Mouse (Mus musculus): ENCODE results near the gene Rad54l. TPM values are rescaled to one million over a fixed set of nuclear protein-coding genes. Genes with fewer than 3 reads are reported as not detected.

The Rad54l gene
- polyA plus RNA-seq, 1 experiment from 2014 or later, result 20.7 TPM

GRCm38 (mm10) chr4:116143891-116144717, 20.6 kb upstream of the Rad54l start:
- under 1% methylated on average over 32 of the region's 47 CpGs for WGBS

DNA sequence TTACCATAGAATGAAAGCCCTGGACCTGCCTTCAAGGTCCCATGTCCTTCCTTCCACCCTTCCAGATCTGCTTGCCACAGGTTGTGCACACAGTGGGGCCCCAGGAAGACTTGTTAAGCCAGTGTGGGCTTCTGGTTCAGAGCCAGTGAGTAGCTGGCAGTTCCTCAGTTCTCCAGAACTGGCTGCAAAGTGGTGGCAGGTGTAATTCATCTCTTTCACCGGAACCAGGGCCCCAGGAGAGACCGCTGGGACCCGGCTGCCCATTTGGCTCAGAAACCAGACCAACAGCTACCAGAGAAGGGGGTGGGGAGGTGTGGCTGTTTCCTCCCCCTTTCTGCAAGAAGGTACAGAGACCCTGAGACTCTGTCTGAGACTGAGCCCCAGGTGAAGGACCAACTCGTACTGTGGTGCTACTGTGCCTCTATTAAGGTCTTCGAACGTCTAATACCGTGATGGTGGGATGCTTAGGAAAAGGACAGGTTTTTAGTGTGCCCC, 19.9 kb upstream of the Rad54l start:
- Histone ChIP-seq H3K9ac (ENCODE audit: low read depth, low read length) (peak overlapping the region; percentile 72; the same call in 1 of the 2 replicates), H3K9me3 (ENCODE audit: control insufficient read depth, low read length) (no peaks in the 10 kb centered on the region), H3K4me1 (ENCODE audit: control insufficient read depth, insufficient read depth, low read length) (no peaks in the 10 kb centered on the region), H3K4me3 (ENCODE audit: low read depth, low read length) (peak overlapping the region; percentile 61), H3K27ac (replicated peaks; ENCODE audit: low read depth, low read length) (no peak overlapping the region), H3K36me3 (ENCODE audit: control insufficient read depth, insufficient read depth, low read length) (no peaks in the 10 kb centered on the region), H3K4me2 (ENCODE audit: low read depth, low read length) (peak overlapping the region; percentile 90), H3K27me3 (replicated peaks; ENCODE audit: control insufficient read depth, insufficient read depth, low read length) (no peaks in the 10 kb centered on the region)
- 10% methylated on average over 7 of the region's 7 CpGs for WGBS
- ATAC-seq (ENCODE audit: low read depth) (no peak), DNase-seq (ENCODE audit: low spot score) (no peak)

More at GRCm38 (mm10) chr4:116143891-116144717, 20.6 kb upstream of the Rad54l start:
- peak; percentile 76 for DNase-seq (ENCODE audit: low spot score)
- no peak overlapping the region for H3K27ac ChIP-seq (replicated peaks; ENCODE audit: low read depth, low read length)
- ATAC-seq (ENCODE audit: low read depth), result peak; percentile 82
- H3K9me3 ChIP-seq (ENCODE audit: control insufficient read depth, low read length), result no peaks in the 10 kb centered on the region
- H3K4me2 ChIP-seq (ENCODE audit: low read depth, low read length), result peak overlapping the region; percentile 90
- H3K9ac ChIP-seq (ENCODE audit: low read depth, low read length), result peak overlapping the region; percentile 72
- no peaks in the 10 kb centered on the region for H3K36me3 ChIP-seq (ENCODE audit: control insufficient read depth, insufficient read depth, low read length)
- no peaks in the 10 kb centered on the region for H3K4me1 ChIP-seq (ENCODE audit: control insufficient read depth, insufficient read depth, low read length)
- no peaks in the 10 kb centered on the region for H3K27me3 ChIP-seq (replicated peaks; ENCODE audit: control insufficient read depth, insufficient read depth, low read length)
- peak overlapping the region; percentile 61 for H3K4me3 ChIP-seq (ENCODE audit: low read depth, low read length)

DNA sequence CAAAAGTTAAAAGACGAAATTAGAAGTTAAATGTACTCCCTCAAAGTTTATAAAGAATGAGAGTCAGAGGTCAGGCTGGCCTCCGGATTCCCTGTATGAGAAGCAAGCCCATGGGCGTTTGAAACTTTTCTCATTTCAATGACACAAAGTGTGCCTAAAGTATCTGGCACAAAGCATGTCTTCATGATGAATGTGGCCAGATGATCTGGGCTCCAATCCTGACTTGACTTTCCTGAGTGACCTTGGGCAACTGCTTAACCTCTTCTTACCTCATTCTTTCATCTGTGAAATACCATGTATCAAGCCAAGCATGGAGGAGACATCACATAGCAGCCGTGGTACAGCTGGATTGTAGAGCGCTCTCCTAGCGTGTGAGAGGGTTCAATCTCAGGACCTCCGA, 18.8 kb upstream of the Rad54l start:
- no peak for DNase-seq (ENCODE audit: low spot score)
- Histone ChIP-seq H3K4me2 (ENCODE audit: low read depth, low read length) (no peak overlapping the region), H3K9ac (ENCODE audit: low read depth, low read length) (no peak overlapping the region), H3K9me3 (ENCODE audit: control insufficient read depth, low read length) (no peaks in the 10 kb centered on the region), H3K4me3 (ENCODE audit: low read depth, low read length) (no peak overlapping the region), H3K27me3 (replicated peaks; ENCODE audit: control insufficient read depth, insufficient read depth, low read length) (no peaks in the 10 kb centered on the region), H3K4me1 (ENCODE audit: control insufficient read depth, insufficient read depth, low read length) (no peaks in the 10 kb centered on the region), H3K36me3 (ENCODE audit: control insufficient read depth, insufficient read depth, low read length) (no peaks in the 10 kb centered on the region), H3K27ac (replicated peaks; ENCODE audit: low read depth, low read length) (no peak overlapping the region)
- ATAC-seq (ENCODE audit: low read depth), result no peak
- 79% methylated on average over 7 of the region's 7 CpGs for WGBS

- Histone ChIP-seq H3K27ac (replicated peaks; ENCODE audit: low read depth, low read length) (no peak overlapping the region), H3K4me3 (ENCODE audit: low read depth, low read length) (no peak overlapping the region), H3K36me3 (ENCODE audit: control insufficient read depth, insufficient read depth, low read length) (no peaks in the 10 kb centered on the region), H3K9me3 (ENCODE audit: control insufficient read depth, low read length) (no peaks in the 10 kb centered on the region), H3K4me1 (ENCODE audit: control insufficient read depth, insufficient read depth, low read length) (no peaks in the 10 kb centered on the region), H3K4me2 (ENCODE audit: low read depth, low read length) (no peak overlapping the region), H3K27me3 (replicated peaks; ENCODE audit: control insufficient read depth, insufficient read depth, low read length) (no peaks in the 10 kb centered on the region), H3K9ac (ENCODE audit: low read depth, low read length) (no peak overlapping the region)
- ATAC-seq (ENCODE audit: low read depth), result no peak
- no peak for DNase-seq (ENCODE audit: low spot score)
- 69% methylated on average over 1 of the region's 1 CpGs for WGBS
Measured at GRCm38 (mm10) chr4:116141736-116142135, 18.2 kb upstream of the Rad54l start.

DNA sequence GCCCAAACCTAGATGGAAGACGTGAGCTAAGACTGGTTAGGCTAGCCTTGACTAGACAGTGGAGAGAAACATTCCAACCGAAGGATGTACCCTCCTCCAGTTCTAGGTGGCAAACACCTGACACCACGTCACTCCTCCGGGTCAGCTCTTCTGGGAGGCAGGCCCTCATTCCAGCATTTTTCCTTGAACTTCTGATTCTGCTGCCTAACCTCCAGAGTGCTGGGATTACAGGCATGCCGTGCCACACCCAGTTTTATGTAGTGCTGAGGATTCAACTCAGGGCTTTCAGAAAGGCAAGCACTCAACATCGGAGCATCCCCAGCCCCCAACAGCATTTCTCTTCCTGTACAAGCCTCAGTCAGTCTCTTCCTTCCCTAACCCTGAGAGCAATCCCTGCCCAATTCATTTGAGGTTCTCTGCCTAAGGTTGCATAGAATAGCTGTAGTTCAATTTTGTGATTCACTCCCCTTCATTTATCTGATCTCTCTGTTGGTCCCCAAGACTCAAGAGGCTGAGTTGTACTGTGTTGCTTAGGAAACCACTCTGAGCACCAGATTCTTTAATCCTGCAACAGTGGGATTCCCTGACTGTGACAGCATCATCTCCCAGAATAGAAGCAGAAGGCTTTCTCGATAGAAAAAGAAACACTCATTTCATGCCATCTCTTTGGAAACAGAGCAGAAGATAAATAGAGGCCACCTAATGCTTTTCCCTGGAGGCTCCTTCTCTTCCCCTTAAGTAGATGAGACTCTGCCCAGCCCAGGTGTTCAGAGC, 17.5 kb upstream of the Rad54l start:
- DNase-seq (ENCODE audit: low spot score) (no peak), ATAC-seq (ENCODE audit: low read depth) (no peak)
- Histone ChIP-seq H3K4me3 (ENCODE audit: low read depth, low read length) (no peak overlapping the region), H3K36me3 (ENCODE audit: control insufficient read depth, insufficient read depth, low read length) (no peaks in the 10 kb centered on the region), H3K27ac (replicated peaks; ENCODE audit: low read depth, low read length) (no peak overlapping the region), H3K9me3 (ENCODE audit: control insufficient read depth, low read length) (no peaks in the 10 kb centered on the region), H3K4me1 (ENCODE audit: control insufficient read depth, insufficient read depth, low read length) (no peaks in the 10 kb centered on the region), H3K9ac (ENCODE audit: low read depth, low read length) (no peak overlapping the region), H3K27me3 (replicated peaks; ENCODE audit: control insufficient read depth, insufficient read depth, low read length) (no peaks in the 10 kb centered on the region), H3K4me2 (ENCODE audit: low read depth, low read length) (no peak overlapping the region)
- WGBS, result 76% methylated on average over 7 of the region's 7 CpGs

DNA sequence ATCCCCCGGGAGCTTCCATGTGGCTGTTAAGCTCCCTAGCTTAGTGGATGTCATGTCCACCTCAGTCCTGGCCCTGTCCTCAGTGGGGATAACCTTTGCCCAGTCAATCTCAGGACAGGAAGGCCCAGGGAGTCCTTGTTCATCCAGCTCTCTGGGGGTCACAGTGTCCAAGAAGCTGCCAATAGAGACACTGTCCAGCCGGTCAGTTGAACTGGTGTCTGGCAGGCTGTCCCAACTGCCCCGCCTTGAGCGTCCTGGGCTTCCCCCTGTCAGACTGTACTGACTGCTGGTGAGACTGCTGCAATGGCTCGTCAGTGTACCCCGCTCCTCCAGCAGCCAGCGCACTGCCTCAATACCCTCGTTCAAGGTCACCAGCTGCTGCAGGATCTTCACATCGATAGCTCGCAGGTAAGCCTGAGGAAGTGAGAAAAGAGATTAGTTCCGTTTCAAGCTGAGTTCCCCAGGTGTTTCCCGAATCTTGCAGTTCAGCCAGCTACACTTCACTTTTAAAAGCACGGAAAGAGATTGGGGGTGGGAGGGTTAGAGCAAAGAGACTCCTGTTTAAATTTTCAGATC, 14.0 kb upstream of the Rad54l start:
- DNase-seq (ENCODE audit: low spot score), result no peak
- 42% methylated on average over 13 of the region's 13 CpGs for WGBS
- no peak overlapping the region for H3K27ac ChIP-seq (replicated peaks; ENCODE audit: low read depth, low read length)

GRCm38 (mm10) chr4:116134990-116135389, 11.5 kb upstream of the Rad54l start:
- DNase-seq (ENCODE audit: low spot score) (peak; percentile 81), ATAC-seq (ENCODE audit: low read depth) (no peak)
- Histone ChIP-seq H3K9ac (ENCODE audit: low read depth, low read length) (no peak overlapping the region), H3K9me3 (ENCODE audit: control insufficient read depth, low read length) (no peaks in the 10 kb centered on the region), H3K27me3 (replicated peaks; ENCODE audit: control insufficient read depth, insufficient read depth, low read length) (no peaks in the 10 kb centered on the region), H3K36me3 (ENCODE audit: control insufficient read depth, insufficient read depth, low read length) (no peaks in the 10 kb centered on the region), H3K4me1 (ENCODE audit: control insufficient read depth, insufficient read depth, low read length) (no peaks in the 10 kb centered on the region), H3K27ac (replicated peaks; ENCODE audit: low read depth, low read length) (no peak overlapping the region), H3K4me3 (ENCODE audit: low read depth, low read length) (no peak overlapping the region), H3K4me2 (ENCODE audit: low read depth, low read length) (no peak overlapping the region)
- 22% methylated on average over 2 of the region's 2 CpGs for WGBS

More for the DNA sequence above, 14.0 kb upstream of the Rad54l start:
- H3K9ac ChIP-seq (ENCODE audit: low read depth, low read length), result no peak overlapping the region
- no peaks in the 10 kb centered on the region for H3K9me3 ChIP-seq (ENCODE audit: control insufficient read depth, low read length)
- no peaks in the 10 kb centered on the region for H3K27me3 ChIP-seq (replicated peaks; ENCODE audit: control insufficient read depth, insufficient read depth, low read length)
- no peak overlapping the region for H3K4me3 ChIP-seq (ENCODE audit: low read depth, low read length)
- H3K36me3 ChIP-seq (ENCODE audit: control insufficient read depth, insufficient read depth, low read length), result no peaks in the 10 kb centered on the region
- no peaks in the 10 kb centered on the region for H3K4me1 ChIP-seq (ENCODE audit: control insufficient read depth, insufficient read depth, low read length)
- no peak for ATAC-seq (ENCODE audit: low read depth)
- no peak overlapping the region for H3K4me2 ChIP-seq (ENCODE audit: low read depth, low read length)

GRCm38 (mm10) chr4:116133126-116133525, 9.6 kb upstream of the Rad54l start:
- H3K4me1 ChIP-seq (ENCODE audit: control insufficient read depth, insufficient read depth, low read length), result no peaks in the 10 kb centered on the region
- H3K4me2 ChIP-seq (ENCODE audit: low read depth, low read length), result no peak overlapping the region
- WGBS, result 71% methylated on average over 4 of the region's 4 CpGs
- H3K4me3 ChIP-seq (ENCODE audit: low read depth, low read length), result no peak overlapping the region
- H3K36me3 ChIP-seq (ENCODE audit: control insufficient read depth, insufficient read depth, low read length), result no peaks in the 10 kb centered on the region
- H3K27ac ChIP-seq (replicated peaks; ENCODE audit: low read depth, low read length), result no peak overlapping the region
- H3K9me3 ChIP-seq (ENCODE audit: control insufficient read depth, low read length), result no peaks in the 10 kb centered on the region
- no peaks in the 10 kb centered on the region for H3K27me3 ChIP-seq (replicated peaks; ENCODE audit: control insufficient read depth, insufficient read depth, low read length)
- DNase-seq (ENCODE audit: low spot score) (no peak), ATAC-seq (ENCODE audit: low read depth) (no peak)
- no peak overlapping the region for H3K9ac ChIP-seq (ENCODE audit: low read depth, low read length)
